15 mouse cellular contexts compared by ENCODE assay signal in the genomic region with DNA sequence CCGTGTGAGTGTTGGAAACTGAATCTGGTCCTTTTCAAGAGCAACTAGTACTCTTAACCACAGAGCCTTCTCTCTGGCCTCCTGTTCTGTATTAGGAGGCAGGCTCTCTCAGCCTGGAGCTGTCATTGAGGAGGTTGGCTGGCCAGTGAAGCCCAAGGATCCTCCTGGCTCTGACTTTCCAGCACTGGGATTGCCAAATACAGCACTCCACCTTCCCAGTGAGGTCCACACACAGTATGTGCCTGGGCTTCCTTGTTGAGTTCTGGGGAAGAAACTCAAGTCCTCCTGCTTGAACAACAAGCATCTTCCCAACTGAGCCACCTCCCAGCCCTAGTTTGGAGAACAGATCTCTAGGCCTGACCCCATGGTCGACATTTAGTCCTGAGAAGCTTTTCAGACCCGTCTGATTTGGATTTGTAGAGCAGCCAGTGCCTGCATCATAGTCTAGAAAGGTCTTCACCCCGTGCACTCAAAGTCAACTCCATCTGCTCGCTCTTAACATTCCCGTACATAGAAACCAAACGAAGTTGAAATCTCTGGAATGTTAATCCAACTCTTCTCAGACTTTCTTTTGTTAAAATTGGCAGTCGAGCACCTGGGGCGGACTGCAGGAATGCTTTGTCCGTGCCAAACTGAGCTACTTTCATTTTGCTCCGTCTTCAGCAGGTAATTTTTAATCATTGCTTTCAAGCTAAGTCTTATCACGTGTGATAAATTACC.
DNase-seq lines count a peak whose midpoint lies in the region; ATAC-seq and TF ChIP-seq lines count a peak whose summit lies in the region.
"Had no signal": no experiment of that assay in that cellular context is flagged by ENCODE, and none has a peak within 500 bp of the region (broad histone marks: within the 10 kb centered on the region; RNA-seq: fewer than 3 reads in every experiment).

No protein-coding gene starts in this region.

- no peak overlapping the region for H3K9ac ChIP-seq in forebrain, embryonic 13.5 days
- H3K9ac ChIP-seq in kidney, embryonic 15.5 days = no peak overlapping the region
- H3K9ac ChIP-seq in lung, embryonic 14.5 days = no peak overlapping the region
- no peak overlapping the region for H3K9ac ChIP-seq in stomach, postnatal 0 days (ENCODE audit: low read length)
- H3K9ac ChIP-seq: liver, embryonic 13.5 days; midbrain, embryonic 13.5 days had no signal

- H3K27ac ChIP-seq in forebrain, embryonic 10.5 days = peak overlapping the region; percentile 54; the same call in 1 of the 2 replicates
- H3K27ac ChIP-seq in forebrain, embryonic 13.5 days = no peak overlapping the region
- 0 out of 2 replicates have a peak overlapping the region, but pooled peaks have one; percentile 37 for H3K27ac ChIP-seq in kidney, embryonic 15.5 days
- H3K27ac ChIP-seq in lung, embryonic 14.5 days (ENCODE audit: low read depth) = peak overlapping the region; percentile 92
- H3K27ac ChIP-seq in stomach, postnatal 0 days (replicated peaks) = no peak overlapping the region
- H3K27ac ChIP-seq: left cerebral cortex, adult 2 months; liver, embryonic 13.5 days; midbrain, embryonic 13.5 days had no signal

- H3K4me1 ChIP-seq in forebrain, embryonic 10.5 days = peaks cover 8% of the 10 kb centered on the region
- H3K4me1 ChIP-seq in forebrain, embryonic 13.5 days = no peaks in the 10 kb centered on the region
- no peaks in the 10 kb centered on the region for H3K4me1 ChIP-seq in kidney, embryonic 15.5 days
- 0 out of 2 replicates have a peak, but pooled peaks cover 6% of the 10 kb centered on the region for H3K4me1 ChIP-seq in lung, embryonic 14.5 days (ENCODE audit: insufficient read depth)
- no peaks in the 10 kb centered on the region for H3K4me1 ChIP-seq in stomach, postnatal 0 days (replicated peaks; ENCODE audit: control insufficient read depth, insufficient read depth)
- H3K4me1 ChIP-seq: liver, embryonic 13.5 days; midbrain, embryonic 13.5 days had no signal

- no peak overlapping the region for H3K4me2 ChIP-seq in forebrain, embryonic 13.5 days
- H3K4me2 ChIP-seq in kidney, embryonic 15.5 days = no peak overlapping the region
- H3K4me2 ChIP-seq in lung, embryonic 14.5 days = no peak overlapping the region
- peak overlapping the region; percentile 23; the same call in 1 of the 2 replicates for H3K4me2 ChIP-seq in stomach, postnatal 0 days (replicated peaks; ENCODE audit: low read depth)
- H3K4me2 ChIP-seq: liver, embryonic 13.5 days; midbrain, embryonic 13.5 days had no signal

- H3K9me3 ChIP-seq in forebrain, embryonic 10.5 days = no peaks in the 10 kb centered on the region
- H3K9me3 ChIP-seq in forebrain, embryonic 13.5 days (replicated peaks) = no peaks in the 10 kb centered on the region
- H3K9me3 ChIP-seq in kidney, embryonic 15.5 days (replicated peaks) = no peaks in the 10 kb centered on the region
- H3K9me3 ChIP-seq in lung, embryonic 14.5 days (ENCODE audit: low read depth, low read length) = no peaks in the 10 kb centered on the region
- H3K9me3 ChIP-seq in stomach, postnatal 0 days (ENCODE audit: control insufficient read depth, low read length) = no peaks in the 10 kb centered on the region
- H3K9me3 ChIP-seq: midbrain, embryonic 13.5 days had no signal

- no peaks in the 10 kb centered on the region for H3K36me3 ChIP-seq in forebrain, embryonic 10.5 days (replicated peaks)
- H3K36me3 ChIP-seq in forebrain, embryonic 13.5 days (ENCODE audit: poor library complexity, severe bottlenecking) = no peaks in the 10 kb centered on the region
- H3K36me3 ChIP-seq in kidney, embryonic 15.5 days = no peaks in the 10 kb centered on the region
- no peaks in the 10 kb centered on the region for H3K36me3 ChIP-seq in lung, embryonic 14.5 days (ENCODE audit: insufficient read depth)
- H3K36me3 ChIP-seq in stomach, postnatal 0 days (ENCODE audit: control insufficient read depth, insufficient read depth, low read length) = no peaks in the 10 kb centered on the region
- H3K36me3 ChIP-seq: G1E; liver, embryonic 13.5 days; midbrain, embryonic 13.5 days had no signal

- TF ChIP-seq EP300 in stomach, postnatal 0 days (optimal IDR thresholded peaks at IDR 0.05) = no peak

- no peaks in the 10 kb centered on the region for H3K27me3 ChIP-seq in forebrain, embryonic 10.5 days (ENCODE audit: poor library complexity, severe bottlenecking)
- no peaks in the 10 kb centered on the region for H3K27me3 ChIP-seq in forebrain, embryonic 13.5 days
- H3K27me3 ChIP-seq in kidney, embryonic 15.5 days = no peaks in the 10 kb centered on the region
- H3K27me3 ChIP-seq in lung, embryonic 14.5 days (ENCODE audit: insufficient read depth, low read length) = no peaks in the 10 kb centered on the region
- H3K27me3 ChIP-seq in stomach, postnatal 0 days (ENCODE audit: control insufficient read depth, insufficient read depth, low read length) = no peaks in the 10 kb centered on the region
- H3K27me3 ChIP-seq: liver, embryonic 13.5 days; midbrain, embryonic 13.5 days had no signal

- 52% methylated on average over 12 of the region's 12 CpGs for WGBS in forebrain, embryonic 10.5 days
- WGBS in forebrain, embryonic 13.5 days = 45% methylated on average over 12 of the region's 12 CpGs
- 64% methylated on average over 12 of the region's 12 CpGs for WGBS in kidney, embryonic 15.5 days
- 33% methylated on average over 12 of the region's 12 CpGs for WGBS in lung, embryonic 14.5 days
- 27% methylated on average over 12 of the region's 12 CpGs for WGBS in stomach, postnatal 0 days

- no peak for TF ChIP-seq CTCF in lung, embryonic 14.5 days (IDR thresholded peaks at IDR 0.05; ENCODE audit: low read depth)
- TF ChIP-seq CTCF in stomach, postnatal 0 days (IDR thresholded peaks at IDR 0.05; ENCODE audit: low read depth) = no peak

- no peak for ATAC-seq in forebrain, embryonic 13.5 days
- no peak for ATAC-seq in kidney, embryonic 15.5 days (replicated peaks; ENCODE audit: low FRiP score)
- ATAC-seq in lung, embryonic 14.5 days (ENCODE audit: insufficient read depth) = peak; percentile 78
- ATAC-seq in stomach, postnatal 0 days (ENCODE audit: low FRiP score, low TSS enrichment) = no peak
- ATAC-seq: hindbrain, embryonic 16.5 days; midbrain, embryonic 13.5 days had no signal

- no peak overlapping the region for H3K4me3 ChIP-seq in forebrain, embryonic 10.5 days
- H3K4me3 ChIP-seq in forebrain, embryonic 13.5 days = no peak overlapping the region
- H3K4me3 ChIP-seq in kidney, embryonic 15.5 days (replicated peaks) = no peak overlapping the region
- H3K4me3 ChIP-seq in lung, embryonic 14.5 days (ENCODE audit: low read depth, low read length) = no peak overlapping the region
- 0 out of 2 replicates have a peak overlapping the region, but pooled peaks have one; percentile 0 for H3K4me3 ChIP-seq in stomach, postnatal 0 days (ENCODE audit: low read depth, low read length)
- H3K4me3 ChIP-seq: left cerebral cortex, adult 2 months; liver, embryonic 13.5 days; midbrain, embryonic 13.5 days had no signal

- no peak for DNase-seq in forebrain, embryonic 10.5 days (ENCODE audit: extremely low spot score, low spot score)
- DNase-seq in kidney, adult 18-20 months = no peak
- DNase-seq in lung, embryonic 14.5 days = peak; percentile 59
- no peak for DNase-seq in stomach, postnatal 0 days (ENCODE audit: low spot score)
- no peak for DNase-seq in gastrocnemius, postnatal 10 days
- no peak for DNase-seq in frontal cortex, adult 2 months (ENCODE audit: extremely low spot score in 1 of 2, low spot score in 1 of 2)
- DNase-seq: liver, embryonic 13.5 days; retina, postnatal 1 day; thymus, adult 2 months had no signal

Comparison
In these comparisons a context has a peak if more than half of its experiments do, and no peak if none do; other contexts are left out.
1. H3K27ac ChIP-seq: peak in forebrain, embryonic 10.5 days (single experiment), kidney, embryonic 15.5 days (single experiment) and lung, embryonic 14.5 days (single experiment); none in forebrain, embryonic 13.5 days (single experiment) and stomach, postnatal 0 days (single experiment).